Mouse (Mus musculus): ENCODE results near the gene Clcf1.

Clcf1 gene

GRCm38 (mm10) chr19:4257216-4257896 lies 43.3 kb downstream of the Clcf1 start:
- peak; percentile 94 for DNase-seq (ENCODE audit: low spot score)

DNA sequence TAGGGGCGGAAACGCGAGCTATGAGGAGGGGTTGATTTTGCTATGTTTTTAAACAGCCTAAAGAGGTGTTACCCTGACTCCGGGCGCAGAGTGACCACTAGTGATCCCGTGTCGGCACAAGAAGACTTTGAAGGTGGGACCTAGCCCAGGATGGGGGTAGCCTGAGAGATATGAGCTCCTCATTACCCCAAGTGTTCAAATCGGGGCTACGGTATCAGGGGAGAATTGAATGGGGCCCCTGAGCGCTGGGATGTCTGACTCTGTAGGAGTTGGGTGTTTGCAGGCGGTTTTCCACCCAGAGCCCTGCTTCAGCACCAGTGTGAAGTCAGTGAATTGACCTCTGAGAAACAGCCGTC lies 43.8 kb downstream of the Clcf1 start:
- no peak for DNase-seq (ENCODE audit: low spot score)

DNA sequence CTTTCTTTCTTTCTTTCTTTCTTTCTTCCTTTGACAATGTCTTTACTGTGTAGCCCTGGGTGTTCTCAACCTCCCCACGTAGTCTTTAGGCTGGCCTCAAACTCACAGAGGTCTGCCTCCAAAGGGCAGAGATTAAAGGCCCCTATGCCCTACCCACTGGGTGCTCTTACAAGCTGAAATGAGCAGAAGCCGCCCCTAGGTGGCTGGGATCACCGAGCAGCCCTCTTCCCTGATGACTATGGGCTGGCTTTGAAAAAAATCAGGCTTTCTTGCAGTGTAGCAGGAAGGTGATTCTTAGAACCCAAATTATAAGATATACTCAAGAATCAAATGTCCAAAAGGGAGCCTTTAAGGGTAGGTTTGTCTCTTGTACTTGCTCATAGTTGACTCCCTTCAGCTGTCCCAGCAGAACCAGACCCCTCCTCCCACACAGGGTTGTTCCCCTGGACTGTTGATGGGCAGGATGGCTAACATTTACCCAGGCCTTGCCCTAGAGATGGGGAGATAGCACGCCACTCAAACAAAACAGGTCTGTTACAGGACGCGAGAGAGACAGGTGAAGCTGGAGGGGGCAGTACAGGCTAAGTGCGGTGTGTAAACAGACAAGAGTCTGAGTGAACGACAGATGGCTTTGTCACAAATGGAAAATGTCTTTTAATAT lies 47.1 kb downstream of the Clcf1 start:
- DNase-seq (ENCODE audit: low spot score) = peak; percentile 61

GRCm38 (mm10) chr19:4262756-4263155 lies 48.7 kb downstream of the Clcf1 start:
- DNase-seq (ENCODE audit: low spot score) = no peak

DNA sequence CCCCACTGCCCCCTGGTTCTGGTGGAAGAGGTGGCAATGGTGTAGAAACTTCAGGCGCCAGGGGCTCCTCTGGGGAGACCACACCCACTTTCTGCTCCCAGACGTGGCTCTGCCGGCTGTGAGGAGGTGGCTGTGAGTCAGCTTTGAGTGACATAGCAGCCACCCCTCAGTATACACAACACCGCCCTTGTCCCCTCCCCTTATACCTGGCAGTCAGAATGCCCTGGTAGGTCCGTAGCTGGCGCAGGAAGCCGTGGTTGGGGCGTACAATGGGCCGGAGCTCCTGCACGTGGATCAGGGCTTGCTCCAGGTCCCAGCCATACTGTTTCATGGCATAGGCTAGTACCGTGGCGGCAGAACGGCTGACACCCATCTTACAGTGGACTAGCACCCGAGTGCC lies 49.7 kb downstream of the Clcf1 start:
- DNase-seq (ENCODE audit: low spot score) = peak; percentile 55

DNA sequence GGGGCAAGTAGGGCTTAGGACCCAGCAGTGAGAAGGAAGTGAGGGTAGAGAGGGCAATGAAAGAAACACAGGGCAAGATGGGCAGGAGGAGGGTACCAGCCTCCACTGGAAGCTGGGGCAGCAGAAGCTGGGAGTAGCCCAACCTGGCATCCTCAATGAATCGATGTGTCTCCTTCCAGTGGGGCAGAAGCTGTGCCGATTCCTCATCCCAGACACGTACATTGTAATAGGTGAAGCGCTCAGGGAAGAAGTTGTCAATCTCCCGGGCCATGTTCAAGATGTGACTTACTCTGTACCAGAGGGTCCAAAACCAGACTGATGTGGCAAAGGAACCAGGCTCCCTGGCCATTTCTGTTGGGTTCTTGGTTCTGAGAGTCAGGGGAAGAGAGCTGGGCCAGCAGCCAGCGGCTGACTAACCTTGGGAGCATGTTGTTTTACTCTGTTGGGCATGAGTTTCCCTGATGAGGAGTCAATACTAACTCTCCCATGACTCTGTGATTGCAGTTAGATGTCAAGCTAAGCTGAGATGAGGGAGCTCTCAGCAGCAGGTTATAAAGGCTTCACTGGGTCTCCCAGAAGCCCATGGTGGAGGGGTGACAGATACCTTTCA lies 50.2 kb downstream of the Clcf1 start:
- DNase-seq (ENCODE audit: low spot score) = no peak

DNA sequence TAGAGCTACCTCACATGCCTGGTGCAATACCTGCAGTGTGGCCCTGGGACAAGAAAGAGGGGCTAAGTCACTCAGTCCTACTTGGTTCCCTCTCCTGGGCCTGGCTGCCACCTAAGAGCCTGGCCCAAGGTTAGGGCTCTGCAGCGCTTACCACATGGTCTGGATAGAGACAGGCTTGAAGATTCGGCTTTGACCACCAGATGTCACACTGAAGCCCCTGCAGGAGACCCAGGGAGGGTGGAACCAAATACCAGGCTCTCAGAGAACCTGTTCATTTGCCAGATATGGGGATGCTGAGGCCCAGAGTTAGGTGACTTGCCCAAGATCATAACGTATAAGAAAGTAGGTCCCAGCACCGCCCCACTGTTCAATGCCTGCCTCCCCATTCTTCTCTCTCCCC lies 51.9 kb downstream of the Clcf1 start:
- DNase-seq (ENCODE audit: low spot score) = no peak

- DNase-seq (ENCODE audit: low spot score) = peak; percentile 86
Measured at GRCm38 (mm10) chr19:4268566-4269361, 54.7 kb downstream of the Clcf1 start, which contains the start of gene Ssh3. Gene Ssh3 (minus strand): TSS chr19:4269180.

DNA sequence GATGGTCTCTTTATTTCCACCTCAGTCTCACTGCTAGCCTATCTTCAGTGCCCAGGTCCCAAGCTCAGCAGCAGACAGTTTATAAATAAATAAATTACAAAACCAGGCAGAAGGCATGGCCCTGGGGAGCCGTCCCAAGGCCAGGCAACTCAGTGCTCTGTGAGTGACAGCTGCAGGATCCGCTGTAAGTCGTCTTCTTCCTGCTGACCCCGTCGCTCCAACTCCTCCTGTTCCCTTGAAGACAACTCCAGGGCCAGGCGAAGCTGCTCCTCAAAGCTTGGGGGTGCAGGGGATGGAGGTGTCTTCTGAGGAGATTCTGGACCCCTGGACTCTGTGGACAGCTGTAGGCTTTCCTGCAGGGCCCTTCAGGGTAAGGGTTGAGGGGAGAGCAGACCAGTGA lies 56.1 kb downstream of the Clcf1 start:
- no peak for DNase-seq (ENCODE audit: low spot score)

- no peak for DNase-seq (ENCODE audit: low spot score)
Measured at GRCm38 (mm10) chr19:4270972-4271371, 56.9 kb downstream of the Clcf1 start.
